Mouse (Mus musculus) hindbrain, embryonic 16.5 days (tissue): ENCODE data around the gene Gm30191. TPM values are rescaled to one million over a fixed set of nuclear protein-coding genes. Genes with fewer than 3 reads are reported as not detected.

Experiments used
- ATAC-seq: fragments of 200-750 bp; cut with Nextera tagmentation; 2 replicates; pipeline ENCODE4 v1.8.0; 2017; ENCODE audit warnings: moderate TSS enrichment, moderate library complexity
- H3K27ac ChIP-seq: fragments of 300-500 bp; sonication (generic); 2 replicates; pipeline ENCODE4 v1.5.1; 2014; ENCODE audit warnings: low read depth, mild to moderate bottlenecking, control low read depth, low read length, moderate library complexity
- H3K27me3 ChIP-seq: fragments of 300-500 bp; sonication (generic); replicated peaks from 2 replicates; pipeline ENCODE4 v1.6.1; 2014; ENCODE audit warnings: low read length; ENCODE audit not compliant: control insufficient read depth, insufficient read depth
- H3K36me3 ChIP-seq: fragments of 300-500 bp; sonication (generic); 2 replicates; pipeline ENCODE4 v1.6.1; 2014; ENCODE audit warnings: mild to moderate bottlenecking, low read length, moderate library complexity, mixed read lengths; ENCODE audit not compliant: control insufficient read depth, insufficient read depth
- H3K4me1 ChIP-seq: fragments of 300-500 bp; sonication (generic); 2 replicates; pipeline ENCODE4 v1.6.1; 2014; ENCODE audit warnings: low read depth, low read length; ENCODE audit not compliant: control insufficient read depth, insufficient read depth
- H3K4me2 ChIP-seq: fragments of 300-500 bp; sonication (generic); 2 replicates; pipeline ENCODE4 v1.6.1; 2014; ENCODE audit warnings: mild to moderate bottlenecking, low read length, control low read depth, moderate library complexity
- H3K4me3 ChIP-seq: fragments of 300-500 bp; sonication (generic); 2 replicates; pipeline ENCODE4 v1.5.1; 2014; ENCODE audit warnings: mild to moderate bottlenecking, low read length, control low read depth, moderate library complexity
- H3K9ac ChIP-seq: fragments of 300-500 bp; sonication (generic); 2 replicates; pipeline ENCODE4 v1.6.1; 2014; ENCODE audit warnings: low read depth, mild to moderate bottlenecking, control low read depth, low read length, moderate library complexity
- H3K9me3 ChIP-seq: fragments of 300-500 bp; sonication (generic); 2 replicates; pipeline ENCODE4 v1.6.1; 2014; ENCODE audit warnings: mild to moderate bottlenecking, low read length, moderate library complexity; ENCODE audit not compliant: control insufficient read depth
- WGBS: fragments of 180-500 bp; shearing (Covaris S2); extraction: QIAGEN DNeasy Blood & Tissue Kit; methylation state at CpG from one replicate; pipeline ENCODE4 v1.1.7; 2014; 5-methylcytosine and 5-hydroxymethylcytosine counted together
- polyA plus RNA-seq: library from polyadenylated mRNA; unstranded; fragments of >200 nt; fragmentation: Nextera tagmentation; extraction: Ambion mirVana; gene quantifications from 2 replicates; pipeline ENCODE4 v1.2.1, GENCODE M21; 2015

Gene Gm30191
- polyA plus RNA-seq, 1 experiment from 2014 or later: 0.94 TPM

DNA sequence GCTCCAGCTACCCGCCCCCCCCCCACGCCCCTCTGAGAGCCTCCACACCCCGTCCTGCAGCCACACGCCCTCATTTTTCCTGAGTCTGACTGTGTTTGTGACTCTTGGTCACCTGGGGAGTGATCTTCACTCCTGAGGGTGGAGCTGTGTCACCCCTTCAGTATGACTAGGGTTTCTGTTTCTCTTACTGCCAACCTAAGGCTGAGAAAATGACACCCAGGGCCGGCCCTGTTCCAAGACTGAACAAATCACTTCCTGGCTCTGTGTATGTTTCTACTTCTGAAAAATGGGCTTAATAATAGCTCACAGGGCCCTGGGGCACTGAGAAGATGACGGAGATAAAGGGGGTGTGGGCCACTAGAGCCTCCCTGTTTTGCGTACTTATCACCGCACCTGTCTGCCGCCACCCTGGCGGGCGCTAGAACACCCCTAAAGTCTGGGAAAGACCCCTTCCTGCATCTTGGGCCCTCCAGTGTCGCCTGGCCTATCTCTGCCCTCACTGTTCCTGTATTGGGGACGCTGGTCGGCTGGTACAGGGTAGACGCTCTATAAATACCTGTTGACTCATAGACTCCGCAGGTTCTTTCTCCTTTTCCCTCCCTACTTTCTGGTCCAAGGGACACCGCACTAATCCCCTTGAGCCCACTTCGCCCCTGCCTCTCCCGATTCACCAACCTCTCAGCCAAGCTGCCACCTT, 9.0 kb upstream of the Gm30191 start:
- Histone ChIP-seq H3K4me2 (peak overlapping the region; percentile 48), H3K4me3 (no peak overlapping the region), H3K9me3 (no peaks in the 10 kb centered on the region), H3K27me3 (peaks cover 14% of the 10 kb centered on the region), H3K27ac (no peak overlapping the region), H3K4me1 (peaks cover 9% of the 10 kb centered on the region), H3K9ac (no peak overlapping the region; the same call in 1 of the 2 replicates), H3K36me3 (no peaks in the 10 kb centered on the region)
- ATAC-seq: no peak
- WGBS: 31% methylated on average over 19 of the region's 19 CpGs

DNA sequence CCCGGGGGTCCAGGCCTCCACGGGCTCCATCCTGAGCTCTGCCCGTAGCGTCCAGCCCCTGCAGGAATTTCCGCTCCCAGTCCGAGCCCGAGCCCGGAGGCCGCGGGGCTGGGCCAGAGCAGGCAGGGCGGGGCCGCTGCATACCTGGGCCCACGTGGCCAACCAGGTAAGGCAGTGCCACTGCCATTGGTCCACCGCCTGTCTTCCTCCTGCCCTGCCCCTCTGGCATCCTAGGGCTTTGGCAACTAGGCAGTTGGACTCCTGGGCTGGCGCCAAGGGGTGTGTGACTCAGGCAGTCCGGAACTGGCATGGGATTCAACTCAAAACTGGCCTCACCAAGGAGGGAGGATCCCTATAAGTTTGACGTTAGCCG, 8.5 kb upstream of the Gm30191 start, which contains the start of gene Cnksr1:
Gene Cnksr1 (minus strand): TSS at position 121 of the 373 bp plus-strand sequence.
- WGBS: 4% methylated on average over 18 of the region's 18 CpGs
- Histone ChIP-seq H3K27me3 (peaks cover 14% of the 10 kb centered on the region), H3K9ac (peak within 1 kb of the TSS; percentile 27), H3K9me3 (no peaks in the 10 kb centered on the region), H3K4me3 (peak within 1 kb of the TSS; percentile 8; the same call in 1 of the 2 replicates), H3K4me2 (peak within 1 kb of the TSS; percentile 48), H3K36me3 (no peaks in the 10 kb centered on the region), H3K4me1 (peaks cover 9% of the 10 kb centered on the region), H3K27ac (no peak within 1 kb of the TSS)
- no peak for ATAC-seq

DNA sequence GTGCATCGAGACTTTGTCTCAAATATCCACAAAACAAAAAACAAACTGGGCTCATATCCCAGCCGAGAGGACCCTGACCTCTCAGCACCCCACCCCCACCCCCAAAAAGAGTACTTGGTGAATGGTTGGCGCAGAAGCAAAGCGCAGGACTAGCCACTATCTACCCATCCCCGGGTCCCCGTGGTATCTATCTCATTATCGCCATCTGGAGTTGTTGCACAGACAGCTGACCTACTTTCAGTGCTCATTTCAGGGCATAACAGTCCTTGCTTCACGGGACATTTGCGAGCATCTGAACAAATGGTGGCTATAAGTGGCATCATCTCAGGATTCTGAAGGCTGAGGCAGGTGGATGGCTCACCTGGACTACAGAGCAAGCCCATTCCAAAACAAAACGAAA, 8.0 kb upstream of the Gm30191 start:
- Histone ChIP-seq H3K4me1 (peaks cover 9% of the 10 kb centered on the region), H3K9me3 (no peaks in the 10 kb centered on the region), H3K36me3 (no peaks in the 10 kb centered on the region), H3K27ac (no peak overlapping the region), H3K9ac (no peak overlapping the region; the same call in 1 of the 2 replicates), H3K4me3 (no peak overlapping the region), H3K4me2 (peak overlapping the region; percentile 48), H3K27me3 (peaks cover 14% of the 10 kb centered on the region)
- no peak for ATAC-seq
- 13% methylated on average over 10 of the region's 10 CpGs for WGBS

DNA sequence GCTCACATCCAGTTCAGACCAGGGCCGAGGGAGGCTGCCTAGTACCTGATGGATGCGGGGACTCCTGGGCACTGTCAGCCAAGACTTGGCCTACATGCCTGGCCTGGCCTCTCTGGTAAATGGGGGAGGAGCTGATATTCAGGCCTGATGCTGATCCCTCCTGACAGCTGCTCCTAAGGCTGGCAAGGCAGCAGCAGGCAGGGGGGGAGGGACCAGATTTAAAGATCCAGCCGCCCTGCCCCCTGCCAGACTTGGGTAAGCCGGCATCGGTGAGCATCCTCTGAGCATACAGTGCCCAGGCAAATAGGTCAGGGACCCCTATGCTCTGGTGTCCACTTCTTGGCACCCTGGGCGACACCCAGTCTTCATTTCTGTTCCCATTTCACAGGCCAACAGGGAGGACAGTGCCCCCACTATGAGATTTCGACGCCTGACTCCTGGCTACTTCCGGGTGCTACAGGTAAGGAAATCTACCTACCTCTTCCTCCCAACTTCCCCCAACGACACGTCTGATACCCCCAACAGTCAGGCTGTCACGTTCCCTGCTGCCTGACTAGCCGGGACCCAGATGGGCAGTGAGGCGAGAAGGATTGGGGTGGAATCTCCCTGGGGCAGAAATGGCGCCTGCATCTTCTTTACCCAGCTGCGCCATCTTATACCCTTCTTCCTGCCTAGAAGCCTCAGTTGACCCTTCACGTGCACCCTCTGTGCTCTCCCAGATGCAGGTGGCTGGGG, 3.1 kb upstream of the Gm30191 start, which contains the start of gene E130218I03Rik:
Gene E130218I03Rik (plus strand): TSS at position 147 of the 735 bp plus-strand sequence.
- Histone ChIP-seq H3K9ac (peak within 1 kb of the TSS; percentile 81; the same call in 1 of the 2 replicates), H3K27me3 (peaks cover 13% of the 10 kb centered on the region), H3K4me3 (peak within 1 kb of the TSS; percentile 79), H3K27ac (no peak within 1 kb of the TSS), H3K36me3 (no peaks in the 10 kb centered on the region), H3K4me2 (peak within 1 kb of the TSS; percentile 91), H3K9me3 (no peaks in the 10 kb centered on the region), H3K4me1 (peaks cover 21% of the 10 kb centered on the region)
- 89% methylated on average over 16 of the region's 17 CpGs for WGBS
- no peak for ATAC-seq

DNA sequence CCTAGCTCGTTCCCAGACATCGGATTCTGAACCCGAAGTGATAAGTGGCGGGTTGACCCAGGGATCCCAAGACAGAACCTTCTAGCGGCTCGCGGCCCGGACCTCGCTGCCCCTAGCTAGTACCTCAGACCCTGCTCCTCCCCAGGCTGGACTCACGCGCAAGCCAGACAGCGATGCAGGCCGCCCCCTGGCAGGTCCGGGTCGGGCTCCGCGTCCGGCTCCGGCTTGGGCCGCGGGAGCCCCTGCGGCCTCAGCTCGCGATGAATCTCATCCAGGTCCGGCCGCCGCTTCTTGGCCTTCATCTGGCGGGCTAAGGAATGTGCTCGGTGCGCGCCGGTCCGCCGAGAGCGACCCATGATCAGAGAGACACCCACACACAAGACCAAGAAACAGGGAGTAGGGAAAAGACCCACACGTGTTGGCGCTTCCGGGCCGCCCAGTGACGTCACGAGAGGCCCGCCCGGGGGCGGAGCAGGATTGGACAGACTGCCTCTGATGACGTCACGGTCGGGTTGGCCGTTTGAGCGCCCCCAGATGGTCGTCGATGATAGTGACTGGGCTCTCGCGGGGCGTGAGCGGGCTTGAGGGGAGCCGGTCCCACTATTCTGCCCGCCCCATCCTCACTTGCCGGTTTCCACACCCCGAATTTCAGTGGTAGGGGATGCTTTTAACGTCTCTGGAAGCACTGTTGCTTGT, 1.4 kb upstream of the Gm30191 start, which contains the start of gene Zfp593:
Gene Zfp593 (minus strand): TSS at position 445 of the 696 bp plus-strand sequence.
- Histone ChIP-seq H3K4me2 (peak within 1 kb of the TSS; percentile 91), H3K9me3 (no peaks in the 10 kb centered on the region), H3K9ac (peak within 1 kb of the TSS; percentile 81), H3K4me1 (peaks cover 29% of the 10 kb centered on the region), H3K27ac (peak within 1 kb of the TSS; percentile 37; the same call in 1 of the 2 replicates), H3K4me3 (peak within 1 kb of the TSS; percentile 79), H3K27me3 (peaks cover 9% of the 10 kb centered on the region; the same call in 1 of the 2 replicates), H3K36me3 (no peaks in the 10 kb centered on the region)
- WGBS: 2% methylated on average over 59 of the region's 60 CpGs
- peak; percentile 79 for ATAC-seq

DNA sequence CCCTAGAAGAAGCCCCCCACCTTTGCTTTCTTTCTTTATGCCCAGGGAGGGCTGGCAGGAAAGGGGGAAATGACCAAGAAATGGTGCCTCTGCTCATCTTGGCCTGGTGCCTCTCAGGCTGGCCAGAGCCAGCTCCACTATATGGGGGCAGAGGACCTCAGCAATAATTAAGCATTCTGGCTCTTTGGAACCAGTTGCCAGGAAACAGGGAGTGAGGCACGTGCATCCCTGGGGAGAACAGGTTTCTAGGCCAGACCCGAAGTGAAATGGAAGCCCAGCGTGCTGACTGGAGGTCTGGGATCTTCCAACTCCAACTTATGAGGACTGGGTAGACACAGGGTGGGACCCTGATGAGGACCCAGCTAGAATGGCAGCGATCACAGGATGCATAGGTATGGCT, 479 bp upstream of the Gm30191 start:
- H3K36me3 ChIP-seq: no peaks in the 10 kb centered on the region
- H3K4me1 ChIP-seq: peaks cover 31% of the 10 kb centered on the region
- no peak overlapping the region for H3K4me3 ChIP-seq
- no peaks in the 10 kb centered on the region for H3K9me3 ChIP-seq
- peak; percentile 35 for ATAC-seq
- H3K27ac ChIP-seq: no peak overlapping the region
- peaks cover 9% of the 10 kb centered on the region; the same call in 1 of the 2 replicates for H3K27me3 ChIP-seq
- no peak overlapping the region; the same call in 1 of the 2 replicates for H3K4me2 ChIP-seq
- H3K9ac ChIP-seq: no peak overlapping the region
- 16% methylated on average over 4 of the region's 4 CpGs for WGBS

DNA sequence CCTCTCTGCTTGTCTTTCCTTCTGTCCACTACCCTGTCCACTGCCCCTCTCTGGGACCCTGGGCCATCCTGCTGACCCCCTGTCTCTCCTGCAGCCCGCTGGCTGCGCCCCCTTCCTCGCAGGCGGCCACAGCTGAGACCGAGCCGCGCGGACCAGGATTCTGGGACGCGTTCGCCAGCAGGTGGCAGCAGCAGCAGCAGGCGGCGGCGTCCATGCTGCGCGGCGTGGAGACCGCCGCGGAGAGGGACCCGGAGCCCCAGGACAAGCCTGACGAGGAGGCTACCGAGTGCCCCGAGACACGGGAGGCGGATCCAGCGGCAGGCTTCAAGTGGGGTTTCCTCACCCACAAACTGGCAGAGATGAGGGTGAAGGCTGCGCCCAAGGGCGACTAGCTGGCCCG, 2.9 kb downstream of the Gm30191 start:
- Histone ChIP-seq H3K4me3 (peak overlapping the region; percentile 62), H3K4me1 (peaks cover 37% of the 10 kb centered on the region), H3K9ac (peak overlapping the region; percentile 84), H3K4me2 (peak overlapping the region; percentile 84), H3K27me3 (peaks cover 27% of the 10 kb centered on the region), H3K9me3 (no peaks in the 10 kb centered on the region), H3K27ac (no peak overlapping the region), H3K36me3 (no peaks in the 10 kb centered on the region)
- ATAC-seq: peak; percentile 32; the same call in 1 of the 2 replicates
- under 1% methylated on average over 30 of the region's 30 CpGs for WGBS

DNA sequence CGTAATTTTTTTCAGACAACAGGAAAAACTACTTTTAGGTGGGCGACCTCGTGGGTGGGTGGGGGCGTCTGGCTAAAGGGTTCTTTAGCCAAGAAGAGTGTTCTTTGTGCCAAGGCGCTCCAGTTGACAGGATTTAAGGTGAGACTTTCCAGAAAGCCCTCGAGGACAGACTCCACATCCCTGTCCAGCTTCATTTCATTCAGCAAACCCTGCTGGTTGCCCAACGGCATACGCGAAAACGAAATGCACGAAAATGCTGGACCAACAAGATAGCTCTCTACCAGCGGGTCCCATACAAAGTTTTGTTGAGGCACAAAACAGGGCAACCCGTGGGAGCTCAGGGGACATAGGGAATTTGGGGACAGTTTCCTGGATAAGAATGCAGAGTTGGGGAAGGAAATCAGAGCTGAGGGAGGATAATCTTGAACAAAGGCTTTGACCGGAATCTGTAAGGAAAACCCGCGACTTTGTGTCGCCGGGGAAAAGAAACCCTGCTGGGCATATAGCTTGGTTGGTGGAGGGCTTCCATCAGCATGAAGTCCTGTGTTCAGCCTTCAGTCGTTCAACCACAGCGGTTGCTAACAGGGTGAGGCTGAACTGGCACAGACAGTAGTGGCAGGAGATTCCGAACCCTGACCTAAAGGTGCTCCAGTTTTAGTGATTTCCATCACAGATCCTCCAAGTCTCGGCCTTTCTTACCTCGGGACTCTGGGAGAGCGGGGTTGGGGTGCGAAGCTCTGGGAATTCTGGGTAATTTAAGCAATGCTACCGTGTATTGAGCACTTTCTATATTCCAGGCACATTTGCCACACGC, 3.6 kb downstream of the Gm30191 start:
- Histone ChIP-seq H3K4me1 (peaks cover 35% of the 10 kb centered on the region), H3K4me2 (peak overlapping the region; percentile 84), H3K4me3 (peak overlapping the region; percentile 62)

More for the DNA sequence above, 3.6 kb downstream of the Gm30191 start:
- 9% methylated on average over 27 of the region's 27 CpGs for WGBS
- H3K27ac ChIP-seq: no peak overlapping the region
- peaks cover 27% of the 10 kb centered on the region for H3K27me3 ChIP-seq
- no peak for ATAC-seq
- peak overlapping the region; percentile 84 for H3K9ac ChIP-seq
- no peaks in the 10 kb centered on the region for H3K9me3 ChIP-seq
- no peaks in the 10 kb centered on the region for H3K36me3 ChIP-seq
